Mouse (Mus musculus): ENCODE measurements around the gene 4931428F04Rik. TPM values are rescaled to one million over a fixed set of nuclear protein-coding genes. Genes with fewer than 3 reads are reported as not detected.
"Not testable (repeated sequence)": the region's sequence is repeated elsewhere in the genome, so short reads cannot be mapped to it uniquely, and the experiment has no call there.

4931428F04Rik gene
- polyA plus RNA-seq, 1 experiment from 2014 or later: 50.8 TPM

GRCm38 (mm10) chr8:105241016-105241415 is 48.6 kb downstream of the 4931428F04Rik start:
- no peaks in the 10 kb centered on the region for H3K9me3 ChIP-seq (ENCODE audit: control insufficient read depth, low read length)
- ATAC-seq (ENCODE audit: insufficient read depth, low FRiP score, low TSS enrichment): no peak
- no peaks in the 10 kb centered on the region for H3K27me3 ChIP-seq (ENCODE audit: control insufficient read depth, insufficient read depth, low read length)
- H3K27ac ChIP-seq (ENCODE audit: low read depth, low read length): no peak overlapping the region
- 96% methylated on average over 7 of the region's 7 CpGs for WGBS
- no peak for DNase-seq (ENCODE audit: low spot score)
- no peak overlapping the region for H3K4me2 ChIP-seq (ENCODE audit: low read depth)
- peaks cover 8% of the 10 kb centered on the region for H3K36me3 ChIP-seq (ENCODE audit: control insufficient read depth, insufficient read depth, low read length)
- no peak overlapping the region for H3K4me3 ChIP-seq (ENCODE audit: low read depth, low read length)
- H3K4me1 ChIP-seq (ENCODE audit: control insufficient read depth, insufficient read depth, low read length): no peaks in the 10 kb centered on the region
- no peak overlapping the region for H3K9ac ChIP-seq (ENCODE audit: low read length)

- no peak for DNase-seq (ENCODE audit: low spot score)
- ATAC-seq (ENCODE audit: insufficient read depth, low FRiP score, low TSS enrichment): no peak
- H3K27me3 ChIP-seq (ENCODE audit: control insufficient read depth, insufficient read depth, low read length): no peaks in the 10 kb centered on the region
- WGBS: 93% methylated on average over 14 of the region's 14 CpGs
- no peak overlapping the region for H3K27ac ChIP-seq (ENCODE audit: low read depth, low read length)
- no peak overlapping the region for H3K4me2 ChIP-seq (ENCODE audit: low read depth)
- no peaks in the 10 kb centered on the region for H3K9me3 ChIP-seq (ENCODE audit: control insufficient read depth, low read length)
- H3K4me3 ChIP-seq (ENCODE audit: low read depth, low read length): no peak overlapping the region
- H3K9ac ChIP-seq (ENCODE audit: low read length): no peak overlapping the region
- no peaks in the 10 kb centered on the region for H3K4me1 ChIP-seq (ENCODE audit: control insufficient read depth, insufficient read depth, low read length)
- H3K36me3 ChIP-seq (ENCODE audit: control insufficient read depth, insufficient read depth, low read length): peaks cover 8% of the 10 kb centered on the region
Measured at GRCm38 (mm10) chr8:105237442-105238142, 52.1 kb downstream of the 4931428F04Rik start.

- Histone ChIP-seq H3K36me3 (ENCODE audit: control insufficient read depth, insufficient read depth, low read length) (peaks cover 6% of the 10 kb centered on the region), H3K9ac (ENCODE audit: low read length) (no peak overlapping the region), H3K4me2 (ENCODE audit: low read depth) (no peak overlapping the region), H3K4me3 (ENCODE audit: low read depth, low read length) (no peak overlapping the region), H3K4me1 (ENCODE audit: control insufficient read depth, insufficient read depth, low read length) (no peaks in the 10 kb centered on the region), H3K27ac (ENCODE audit: low read depth, low read length) (no peak overlapping the region), H3K27me3 (ENCODE audit: control insufficient read depth, insufficient read depth, low read length) (no peaks in the 10 kb centered on the region), H3K9me3 (ENCODE audit: control insufficient read depth, low read length) (no peaks in the 10 kb centered on the region)
- WGBS: 79% methylated on average over 1 of the region's 1 CpGs
- DNase-seq (ENCODE audit: low spot score) (no peak), ATAC-seq (ENCODE audit: insufficient read depth, low FRiP score, low TSS enrichment) (no peak)
Measured at GRCm38 (mm10) chr8:105235206-105235605, 54.5 kb downstream of the 4931428F04Rik start.

GRCm38 (mm10) chr8:105233126-105233935 is 56.3 kb downstream of the 4931428F04Rik start:
- H3K4me1 ChIP-seq (ENCODE audit: control insufficient read depth, insufficient read depth, low read length): no peaks in the 10 kb centered on the region
- no peak for ATAC-seq (ENCODE audit: insufficient read depth, low FRiP score, low TSS enrichment)
- WGBS: 54% methylated on average over 1 of the region's 1 CpGs

GRCm38 (mm10) chr8:105232321-105232693 is 57.4 kb downstream of the 4931428F04Rik start:
- 93% methylated on average over 4 of the region's 4 CpGs for whole genome bisulfite sequencing
- ATAC-seq (ENCODE audit: insufficient read depth, low FRiP score, low TSS enrichment); H3K9ac ChIP-seq (ENCODE audit: low read length); H3K4me1 ChIP-seq (ENCODE audit: control insufficient read depth, insufficient read depth, low read length); DNase-seq (ENCODE audit: low spot score); H3K27me3 ChIP-seq (ENCODE audit: control insufficient read depth, insufficient read depth, low read length); H3K27ac ChIP-seq (ENCODE audit: low read depth, low read length); H3K4me3 ChIP-seq (ENCODE audit: low read depth, low read length); H3K9me3 ChIP-seq (ENCODE audit: control insufficient read depth, low read length); H3K4me2 ChIP-seq (ENCODE audit: low read depth); H3K36me3 ChIP-seq (ENCODE audit: control insufficient read depth, insufficient read depth, low read length): not testable (repeated sequence)

More at GRCm38 (mm10) chr8:105233126-105233935, 56.3 kb downstream of the 4931428F04Rik start:
- DNase-seq (ENCODE audit: low spot score): no peak
- Histone ChIP-seq H3K9ac (ENCODE audit: low read length) (no peak overlapping the region), H3K4me2 (ENCODE audit: low read depth) (no peak overlapping the region), H3K36me3 (ENCODE audit: control insufficient read depth, insufficient read depth, low read length) (no peaks in the 10 kb centered on the region; the same call in 1 of the 2 replicates), H3K4me3 (ENCODE audit: low read depth, low read length) (no peak overlapping the region), H3K27ac (ENCODE audit: low read depth, low read length) (no peak overlapping the region), H3K27me3 (ENCODE audit: control insufficient read depth, insufficient read depth, low read length) (no peaks in the 10 kb centered on the region), H3K9me3 (ENCODE audit: control insufficient read depth, low read length) (no peaks in the 10 kb centered on the region)

- Histone ChIP-seq H3K4me2 (ENCODE audit: low read depth) (no peak overlapping the region), H3K9me3 (ENCODE audit: control insufficient read depth, low read length) (no peaks in the 10 kb centered on the region), H3K4me1 (ENCODE audit: control insufficient read depth, insufficient read depth, low read length) (no peaks in the 10 kb centered on the region), H3K4me3 (ENCODE audit: low read depth, low read length) (no peak overlapping the region), H3K27me3 (ENCODE audit: control insufficient read depth, insufficient read depth, low read length) (no peaks in the 10 kb centered on the region), H3K27ac (ENCODE audit: low read depth, low read length) (no peak overlapping the region), H3K36me3 (ENCODE audit: control insufficient read depth, insufficient read depth, low read length) (no peaks in the 10 kb centered on the region; the same call in 1 of the 2 replicates), H3K9ac (ENCODE audit: low read length) (no peak overlapping the region)
- 86% methylated on average over 12 of the region's 12 CpGs for WGBS
- ATAC-seq (ENCODE audit: insufficient read depth, low FRiP score, low TSS enrichment) (no peak), DNase-seq (ENCODE audit: low spot score) (no peak)
Measured at GRCm38 (mm10) chr8:105231503-105232320, 58.0 kb downstream of the 4931428F04Rik start.

MicroRNAs within 50 kb of the gene (microRNA counts, 519-probe panel; counts per million panel counts)
- 3,152 counts per million, percentile 66 among the panel's probes with 10 or more counts for microRNA mmu-miR-328

Small RNA genes lying within 50 kb of the gene (microRNA-seq; reads per million reads assigned to microRNA genes)
- gene Gm27320: not detected
- gene Mir328: 188 reads per million, percentile 58 among the genes with 10 or more reads in this experiment

Other genes starting within 250 kb of the 4931428F04Rik start
- not detected in 2 replicates for gene Ces3a, start 241.3 kb downstream of the 4931428F04Rik start, polyA plus RNA-seq (2014; fragmentation: Nextera tagmentation; extraction: Ambion mirVana)
- not detected in 2 replicates for gene Ces3b, start 206.1 kb downstream of the 4931428F04Rik start, polyA plus RNA-seq (2014; fragmentation: Nextera tagmentation; extraction: Ambion mirVana)
- gene Ces4a, start 158.1 kb downstream of the 4931428F04Rik start, polyA plus RNA-seq (2014; fragmentation: Nextera tagmentation; extraction: Ambion mirVana): not detected in 2 replicates
- gene Cbfb, start 119.2 kb downstream of the 4931428F04Rik start, polyA plus RNA-seq (2014; fragmentation: Nextera tagmentation; extraction: Ambion mirVana): 75.4 and 79.8 TPM in 2 replicates
- gene D230025D16Rik, start 64.7 kb downstream of the 4931428F04Rik start, polyA plus RNA-seq (2014; fragmentation: Nextera tagmentation; extraction: Ambion mirVana): 28.9 and 31.5 TPM in 2 replicates
- 3.5 and 3.6 TPM in 2 replicates for gene B3gnt9, start 34.7 kb downstream of the 4931428F04Rik start, polyA plus RNA-seq (2014; fragmentation: Nextera tagmentation; extraction: Ambion mirVana)
- 14.9 and 18.4 TPM in 2 replicates for gene Tradd, start 25.3 kb downstream of the 4931428F04Rik start, polyA plus RNA-seq (2014; fragmentation: Nextera tagmentation; extraction: Ambion mirVana)
- gene Fbxl8, start 25.2 kb downstream of the 4931428F04Rik start, polyA plus RNA-seq (2014; fragmentation: Nextera tagmentation; extraction: Ambion mirVana): 0.66 and 1.0 TPM in 2 replicates
- not detected in 2 replicates for gene Hsf4, start 20.1 kb downstream of the 4931428F04Rik start, polyA plus RNA-seq (2014; fragmentation: Nextera tagmentation; extraction: Ambion mirVana)
- 2.7 and 3.5 TPM in 2 replicates for gene Nol3, start 13.7 kb downstream of the 4931428F04Rik start, polyA plus RNA-seq (2014; fragmentation: Nextera tagmentation; extraction: Ambion mirVana)
- gene Exoc3l, start 6.2 kb upstream of the 4931428F04Rik start, polyA plus RNA-seq (2014; fragmentation: Nextera tagmentation; extraction: Ambion mirVana): 12.1 and 13.9 TPM in 2 replicates
- gene E2f4, start 7.8 kb upstream of the 4931428F04Rik start, polyA plus RNA-seq (2014; fragmentation: Nextera tagmentation; extraction: Ambion mirVana): 103 and 107 TPM in 2 replicates
- gene Elmo3, start 15.7 kb upstream of the 4931428F04Rik start, polyA plus RNA-seq (2014; fragmentation: Nextera tagmentation; extraction: Ambion mirVana): 1.0 and 1.9 TPM in 2 replicates
- 1.3 and 1.4 TPM in 2 replicates for gene Lrrc29, start 36.4 kb upstream of the 4931428F04Rik start, polyA plus RNA-seq (2014; fragmentation: Nextera tagmentation; extraction: Ambion mirVana)
- 111 TPM in 2 replicates for gene Tmem208, start 36.5 kb upstream of the 4931428F04Rik start, polyA plus RNA-seq (2014; fragmentation: Nextera tagmentation; extraction: Ambion mirVana)
- 1.8 and 1.9 TPM in 2 replicates for gene Fhod1, start 58.1 kb upstream of the 4931428F04Rik start, polyA plus RNA-seq (2014; fragmentation: Nextera tagmentation; extraction: Ambion mirVana)
- 4.1 TPM in 2 replicates for gene Slc9a5, start 59.0 kb upstream of the 4931428F04Rik start, polyA plus RNA-seq (2014; fragmentation: Nextera tagmentation; extraction: Ambion mirVana)
- gene Plekhg4, start 83.4 kb upstream of the 4931428F04Rik start, polyA plus RNA-seq (2014; fragmentation: Nextera tagmentation; extraction: Ambion mirVana): 0.54 and 0.89 TPM in 2 replicates
- gene Kctd19, start 123.6 kb upstream of the 4931428F04Rik start, polyA plus RNA-seq (2014; fragmentation: Nextera tagmentation; extraction: Ambion mirVana): not detected in 2 replicates
- gene Lrrc36, start 123.7 kb upstream of the 4931428F04Rik start, polyA plus RNA-seq (2014; fragmentation: Nextera tagmentation; extraction: Ambion mirVana): 0.92 and 1.6 TPM in 2 replicates
- gene Tppp3, start 181.7 kb upstream of the 4931428F04Rik start, polyA plus RNA-seq (2014; fragmentation: Nextera tagmentation; extraction: Ambion mirVana): 218 and 229 TPM in 2 replicates
- gene Zdhhc1, start 207.0 kb upstream of the 4931428F04Rik start, polyA plus RNA-seq (2014; fragmentation: Nextera tagmentation; extraction: Ambion mirVana): 18.5 and 18.9 TPM in 2 replicates
- 22.5 and 23.9 TPM in 2 replicates for gene Hsd11b2, start 228.9 kb upstream of the 4931428F04Rik start, polyA plus RNA-seq (2014; fragmentation: Nextera tagmentation; extraction: Ambion mirVana)